Mouse (Mus musculus) cerebellum, postnatal 25 days (tissue): ENCODE measurements around the gene Aldh16a1.

Experiments
- DNase-seq, 2 experiments: peaks; one replicate each; pipeline ENCODE4 v3.0.0; 2021; ENCODE audit warnings: mixed read lengths in 2 of 2

The Aldh16a1 gene

GRCm38 (mm10) chr7:45154096-45154992 is at the start of gene Aldh16a1, which contains the start of gene Pih1d1:
TSS of gene Aldh16a1 (minus strand) at chr7:45154584.
TSS of gene Pih1d1 (plus strand) at chr7:45154303.
- DNase-seq: peak; percentile 99

- no peak for DNase-seq
Measured at GRCm38 (mm10) chr7:45202654-45203053, 48.3 kb upstream of the Aldh16a1 start.

- DNase-seq: peak; percentile 32 to 40
Measured at GRCm38 (mm10) chr7:45198961-45199360, 44.6 kb upstream of the Aldh16a1 start.

- DNase-seq: peak; percentile 92 to 94
Measured at GRCm38 (mm10) chr7:45198435-45198834, 44.1 kb upstream of the Aldh16a1 start.

- peak in 1 of 2 experiments; percentile 33 for DNase-seq
Measured at GRCm38 (mm10) chr7:45196994-45197393, 42.6 kb upstream of the Aldh16a1 start.

- peak in 1 of 2 experiments; percentile 40 for DNase-seq
Measured at GRCm38 (mm10) chr7:45196176-45196535, 41.8 kb upstream of the Aldh16a1 start.

- peak; percentile 67 to 73 for DNase-seq
Measured at GRCm38 (mm10) chr7:45195341-45196175, 41.2 kb upstream of the Aldh16a1 start.

- DNase-seq: peak; percentile 72 to 83
Measured at GRCm38 (mm10) chr7:45193871-45194785, 39.7 kb upstream of the Aldh16a1 start.

GRCm38 (mm10) chr7:45193406-45193805 is 39.0 kb upstream of the Aldh16a1 start:
- DNase-seq: peak; percentile 74 to 76

- peak in 1 of 2 experiments; percentile 53 for DNase-seq
Measured at GRCm38 (mm10) chr7:45192585-45193310, 38.4 kb upstream of the Aldh16a1 start.

- DNase-seq: peak; percentile 83 to 87
Measured at GRCm38 (mm10) chr7:45191803-45192363, 37.5 kb upstream of the Aldh16a1 start.

GRCm38 (mm10) chr7:45191161-45191560 is 36.8 kb upstream of the Aldh16a1 start:
- DNase-seq: peak in 1 of 2 experiments; percentile 19

- DNase-seq: no peak
Measured at GRCm38 (mm10) chr7:45190186-45190585, 35.8 kb upstream of the Aldh16a1 start.

- peak; percentile 36 to 38 for DNase-seq
Measured at GRCm38 (mm10) chr7:45189600-45189999, 35.2 kb upstream of the Aldh16a1 start.

- DNase-seq: no peak
Measured at GRCm38 (mm10) chr7:45185921-45186320, 31.5 kb upstream of the Aldh16a1 start.

- no peak for DNase-seq
Measured at GRCm38 (mm10) chr7:45183672-45184071, 29.3 kb upstream of the Aldh16a1 start.

GRCm38 (mm10) chr7:45182606-45183005 is 28.2 kb upstream of the Aldh16a1 start:
- peak in 1 of 2 experiments; percentile 42 for DNase-seq

GRCm38 (mm10) chr7:45182199-45182601 is 27.8 kb upstream of the Aldh16a1 start:
- peak; percentile 89 to 91 for DNase-seq

- DNase-seq: peak in 1 of 2 experiments; percentile 53
Measured at GRCm38 (mm10) chr7:45181540-45181939, 27.2 kb upstream of the Aldh16a1 start.

GRCm38 (mm10) chr7:45180896-45181477 is 26.6 kb upstream of the Aldh16a1 start, which contains the start of gene Pth2:
TSS of gene Pth2 (plus strand) at chr7:45180995.
- peak in 1 of 2 experiments; percentile 37 for DNase-seq

GRCm38 (mm10) chr7:45179469-45179868 is 25.1 kb upstream of the Aldh16a1 start, which contains the start of gene Gfy:
TSS of gene Gfy (minus strand) at chr7:45179569.
- no peak for DNase-seq
